Mouse (Mus musculus) liver, postnatal 0 days (tissue): ENCODE data around the gene Lifr. TPM values are rescaled to one million over a fixed set of nuclear protein-coding genes. Genes with fewer than 3 reads are reported as not detected.

ENCODE experiments used
- ATAC-seq: fragments of 200-750 bp; cut with Nextera tagmentation; 2 replicates; pipeline ENCODE4 v1.8.0; 2017; ENCODE audit warnings: mild to moderate bottlenecking, moderate library complexity
- DNase-seq: peaks from one replicate; pipeline ENCODE4 v3.0.0-alpha.2; 2016
- H3K27ac ChIP-seq: fragments of 300-500 bp; sonication (generic); 2 replicates; pipeline ENCODE4 v1.5.1; 2014; ENCODE audit warnings: antibody characterized with exemption, moderate library complexity, mild to moderate bottlenecking, low read depth
- H3K27me3 ChIP-seq: fragments of 300-500 bp; sonication (generic); 2 replicates; pipeline ENCODE4 v1.6.1; 2014; ENCODE audit warnings: low read length, control low read depth, mixed read lengths; ENCODE audit not compliant: insufficient read depth
- H3K36me3 ChIP-seq: fragments of 300-500 bp; sonication (generic); replicated peaks from 2 replicates; pipeline ENCODE4 v1.6.1; 2014; ENCODE audit warnings: mild to moderate bottlenecking, control low read depth, low read length, moderate library complexity, mixed read lengths; ENCODE audit not compliant: insufficient read depth
- H3K4me1 ChIP-seq: fragments of 300-500 bp; sonication (generic); 2 replicates; pipeline ENCODE4 v1.6.1; 2014; ENCODE audit warnings: antibody characterized with exemption, mild to moderate bottlenecking, control low read depth; ENCODE audit not compliant: insufficient read depth
- H3K4me2 ChIP-seq: fragments of 300-500 bp; sonication (generic); 2 replicates; pipeline ENCODE4 v1.6.1; 2014; ENCODE audit warnings: low read depth, mild to moderate bottlenecking, low read length, moderate library complexity, mixed read lengths
- H3K4me3 ChIP-seq: fragments of 300-500 bp; sonication (generic); 2 replicates; pipeline ENCODE4 v1.5.1; 2014; ENCODE audit warnings: low read depth, low read length
- H3K9ac ChIP-seq: fragments of 300-500 bp; sonication (generic); replicated peaks from 2 replicates; pipeline ENCODE4 v1.6.1; 2014; ENCODE audit warnings: mild to moderate bottlenecking, moderate library complexity
- H3K9me3 ChIP-seq: fragments of 300-500 bp; sonication (generic); 2 replicates; pipeline ENCODE4 v1.6.1; 2016; ENCODE audit warnings: mild to moderate bottlenecking, control low read depth, low read length, mixed read lengths
- CTCF ChIP-seq: sonication (generic); IDR thresholded peaks from 2 replicates; pipeline ENCODE4 v1.5.1; 2016; ENCODE audit warnings: antibody characterized with exemption, low read depth
- EP300 ChIP-seq: IDR thresholded peaks from 2 replicates; pipeline ENCODE4 v1.6.1; 2016; ENCODE audit warnings: antibody characterized with exemption, low read depth, mild to moderate bottlenecking
- WGBS: fragments of 180-500 bp; shearing (Covaris S2); extraction: QIAGEN DNeasy Blood & Tissue Kit; methylation state at CpG from one replicate; pipeline ENCODE4 v1.1.7; 2014; ENCODE audit not compliant: insufficient replicate concordance; 5-methylcytosine and 5-hydroxymethylcytosine counted together
- polyA plus RNA-seq: library from polyadenylated mRNA; unstranded; fragments of >200 nt; fragmentation: Nextera tagmentation; extraction: Ambion mirVana; gene quantifications from 2 replicates; pipeline ENCODE4 v1.2.1, GENCODE M21; 2015

The Lifr gene
- 49.1 and 51.4 TPM in 2 replicates for polyA plus RNA-seq

DNA sequence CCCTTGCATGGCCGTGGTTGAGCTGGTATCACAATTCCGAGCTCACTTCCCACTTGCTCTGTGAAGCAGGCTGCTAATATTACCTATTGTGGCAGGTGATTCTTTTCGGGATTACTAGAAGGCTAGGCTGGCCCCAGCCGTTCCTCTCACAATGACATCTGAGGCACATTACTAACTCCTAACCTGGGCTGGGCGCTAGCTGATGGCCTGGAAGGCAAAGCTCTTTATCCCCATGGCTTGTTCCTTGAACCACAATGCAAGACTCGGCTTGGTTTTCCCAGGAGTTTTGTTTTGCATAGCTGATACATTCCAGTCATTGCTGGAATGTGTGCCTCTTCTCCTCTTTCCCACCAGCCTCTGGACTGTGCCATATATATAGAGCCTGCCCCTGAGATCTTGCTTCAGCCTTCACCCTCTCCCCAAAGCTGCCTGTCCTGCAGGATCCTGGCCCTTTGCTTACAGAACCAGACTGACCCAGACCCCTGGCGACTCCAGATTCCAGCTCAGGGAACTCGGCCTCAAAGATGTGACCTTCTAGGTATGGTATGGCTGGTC is at the start of gene Lifr:
Gene Lifr, plus strand, starts transcription at position 404 of the 555 bp plus-strand sequence.
- 77% methylated on average over 8 of the region's 8 CpGs for WGBS
- no peaks in the 10 kb centered on the region for H3K27me3 ChIP-seq
- H3K4me1 ChIP-seq: peaks cover 30% of the 10 kb centered on the region
- H3K9ac ChIP-seq: no peak within 1 kb of the TSS
- no peak for TF ChIP-seq EP300
- TF ChIP-seq CTCF: no peak
- no peak within 1 kb of the TSS for H3K4me3 ChIP-seq
- DNase-seq (no peak), ATAC-seq (no peak)
- no peaks in the 10 kb centered on the region for H3K9me3 ChIP-seq
- no peak within 1 kb of the TSS for H3K4me2 ChIP-seq
- H3K36me3 ChIP-seq: no peaks in the 10 kb centered on the region
- 0 out of 2 replicates have a peak within 1 kb of the TSS, but pooled peaks have one; percentile 23 for H3K27ac ChIP-seq

DNA sequence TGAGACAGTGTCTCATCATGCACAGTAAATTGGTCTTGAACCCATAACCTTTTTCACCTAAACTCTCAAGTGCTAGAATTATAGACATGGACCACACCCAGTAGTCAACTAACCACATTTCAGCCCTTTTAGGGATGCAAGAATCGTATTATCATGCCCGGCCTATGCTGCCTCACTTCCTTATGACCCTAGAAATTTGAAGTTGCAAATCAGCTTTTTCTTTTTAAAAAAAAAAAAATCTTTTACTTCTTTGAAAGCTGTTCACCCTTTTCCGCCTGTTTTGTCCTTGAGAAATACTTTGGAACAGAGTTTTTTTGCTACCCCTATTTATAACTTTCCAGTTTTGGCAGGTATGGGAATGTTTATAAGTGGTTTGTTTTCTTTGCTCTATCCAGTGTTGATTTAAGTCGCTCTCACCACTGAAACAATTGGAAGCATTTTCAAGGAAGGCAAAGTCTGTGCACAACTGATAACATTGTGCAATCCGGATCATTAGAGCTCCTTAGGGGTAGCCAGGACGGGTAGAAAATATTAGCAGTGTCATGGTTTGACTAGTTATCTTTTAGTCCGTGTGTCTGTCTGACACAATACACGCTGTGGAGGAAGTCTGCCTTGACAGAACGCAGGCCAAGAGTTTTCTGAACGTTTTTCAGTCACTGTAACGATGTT is 46.2 kb upstream of the Lifr start:
- WGBS: 24% methylated on average over 11 of the region's 11 CpGs
- DNase-seq (no peak), ATAC-seq (peak; percentile 67)
- H3K27me3 ChIP-seq: no peaks in the 10 kb centered on the region
- H3K9ac ChIP-seq: no peak overlapping the region
- H3K4me1 ChIP-seq: peaks cover 8% of the 10 kb centered on the region
- H3K4me3 ChIP-seq: no peak overlapping the region
- no peaks in the 10 kb centered on the region for H3K9me3 ChIP-seq
- H3K4me2 ChIP-seq: no peak overlapping the region
- no peak overlapping the region for H3K27ac ChIP-seq
- TF ChIP-seq EP300 (peak; percentile 22; the same call in 1 of the 2 replicates), CTCF (no peak)
- no peaks in the 10 kb centered on the region for H3K36me3 ChIP-seq

DNA sequence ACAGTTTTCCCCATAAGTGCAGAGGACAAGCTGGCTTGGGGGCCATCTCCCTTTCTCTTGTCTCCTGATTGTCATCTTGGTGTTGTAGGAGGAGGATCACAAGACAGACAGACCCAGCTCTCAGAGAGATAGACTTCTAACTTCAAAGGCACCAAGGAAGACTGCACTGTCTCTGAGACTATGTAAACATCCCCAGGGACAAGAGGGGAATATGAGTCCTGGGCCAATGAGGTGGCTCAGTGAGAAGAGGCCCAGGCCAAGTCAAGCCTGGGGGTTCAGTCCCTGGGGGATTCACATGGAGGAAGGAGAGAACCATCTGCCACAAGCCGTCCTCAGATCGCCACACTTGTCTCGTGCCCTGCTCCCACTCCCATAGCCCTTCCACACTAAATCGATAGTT is 45.4 kb upstream of the Lifr start:
- Histone ChIP-seq H3K9ac (no peak overlapping the region), H3K4me3 (no peak overlapping the region), H3K4me1 (peaks cover 4% of the 10 kb centered on the region), H3K36me3 (no peaks in the 10 kb centered on the region), H3K27ac (no peak overlapping the region), H3K27me3 (no peaks in the 10 kb centered on the region), H3K4me2 (no peak overlapping the region), H3K9me3 (no peaks in the 10 kb centered on the region)
- TF ChIP-seq CTCF (no peak), EP300 (no peak)
- WGBS: 84% methylated on average over 4 of the region's 4 CpGs
- DNase-seq (no peak), ATAC-seq (no peak)

DNA sequence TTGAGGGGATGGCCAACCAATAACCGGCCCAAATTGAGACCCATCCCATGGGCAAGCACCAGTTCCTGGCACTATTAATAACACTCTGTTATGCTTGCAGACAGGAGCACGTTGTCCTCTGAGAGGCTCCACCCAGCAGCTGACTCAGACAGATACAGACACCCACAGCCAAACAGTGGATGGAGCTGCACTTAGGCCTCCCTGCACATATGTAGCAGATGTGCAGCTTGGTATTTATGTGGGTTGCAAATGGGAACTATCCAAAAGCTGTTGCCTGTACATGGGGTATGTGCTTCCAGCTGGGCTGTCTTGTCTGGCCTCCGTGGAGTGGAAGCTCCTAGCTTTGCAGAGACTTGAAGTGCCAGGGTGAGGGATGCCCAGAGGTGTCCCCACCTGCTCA is 42.5 kb upstream of the Lifr start:
- no peak overlapping the region for H3K4me3 ChIP-seq
- H3K27me3 ChIP-seq: no peaks in the 10 kb centered on the region
- H3K27ac ChIP-seq: no peak overlapping the region
- no peaks in the 10 kb centered on the region for H3K9me3 ChIP-seq
- no peaks in the 10 kb centered on the region for H3K36me3 ChIP-seq
- peaks cover 4% of the 10 kb centered on the region for H3K4me1 ChIP-seq
- TF ChIP-seq EP300 (no peak), CTCF (no peak)
- 42% methylated on average over 3 of the region's 3 CpGs for WGBS
- H3K4me2 ChIP-seq: no peak overlapping the region
- ATAC-seq (no peak), DNase-seq (no peak)
- H3K9ac ChIP-seq: no peak overlapping the region

DNA sequence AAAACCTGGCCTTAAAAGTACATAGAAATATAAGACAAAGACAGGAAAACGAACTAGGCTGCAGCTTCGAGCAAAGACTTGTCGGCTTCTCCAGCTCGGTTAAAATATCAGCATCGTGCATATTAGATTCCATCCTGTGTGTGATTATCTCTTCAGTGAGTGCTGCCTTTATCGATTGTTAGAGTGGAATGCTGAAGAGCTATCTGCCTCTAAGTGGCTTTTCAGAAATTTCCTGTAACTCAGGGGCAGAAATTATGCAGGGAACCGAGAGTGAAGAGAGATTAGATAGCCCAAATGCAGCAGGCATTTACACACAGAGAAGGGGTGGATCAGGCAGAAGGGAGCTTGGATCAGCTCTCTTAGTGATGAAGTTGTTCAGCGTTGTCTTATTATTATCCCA is 41.5 kb upstream of the Lifr start:
- no peak for DNase-seq
- no peak overlapping the region for H3K9ac ChIP-seq

DNA sequence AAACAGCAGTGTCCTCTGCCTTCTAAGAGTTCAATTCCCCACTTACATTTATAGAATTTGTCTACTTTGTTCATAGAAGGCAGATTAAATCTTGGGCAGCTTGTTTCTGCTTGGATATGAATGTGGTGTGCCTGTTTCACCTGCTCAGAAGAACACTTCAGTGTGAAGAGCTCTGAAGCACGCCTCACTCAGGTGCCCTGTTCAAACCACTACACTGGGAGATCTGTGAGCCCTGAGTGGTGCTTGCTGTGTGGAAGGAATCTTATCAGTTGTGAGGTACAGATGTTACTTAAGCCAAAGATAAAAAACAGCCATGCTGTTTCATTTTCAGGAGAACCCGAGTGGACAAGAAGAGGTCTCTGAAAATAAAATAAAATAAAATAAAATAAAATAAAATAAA is 38.7 kb upstream of the Lifr start:
- DNase-seq: no peak
- Histone ChIP-seq H3K4me2 (no peak overlapping the region), H3K4me3 (no peak overlapping the region), H3K4me1 (no peaks in the 10 kb centered on the region), H3K27ac (no peak overlapping the region), H3K9me3 (no peaks in the 10 kb centered on the region), H3K27me3 (no peaks in the 10 kb centered on the region), H3K9ac (no peak overlapping the region), H3K36me3 (no peaks in the 10 kb centered on the region)
- TF ChIP-seq CTCF: no peak
- TF ChIP-seq EP300: no peak
- 53% methylated on average over 2 of the region's 2 CpGs for WGBS
- ATAC-seq: no peak

More for the DNA sequence above, 41.5 kb upstream of the Lifr start:
- H3K36me3 ChIP-seq: no peaks in the 10 kb centered on the region
- 33% methylated on average over 8 of the region's 8 CpGs for whole genome bisulfite sequencing
- H3K27ac ChIP-seq: no peak overlapping the region
- H3K4me3 ChIP-seq: no peak overlapping the region
- H3K4me2 ChIP-seq: no peak overlapping the region
- H3K9me3 ChIP-seq: no peaks in the 10 kb centered on the region
- H3K4me1 ChIP-seq: peaks cover 4% of the 10 kb centered on the region
- H3K27me3 ChIP-seq: no peaks in the 10 kb centered on the region
- no peak for ATAC-seq
- no peak for TF ChIP-seq CTCF
- peak; percentile 29; the same call in 1 of the 2 replicates for TF ChIP-seq EP300
